Mouse (Mus musculus): ENCODE results near the gene Trip6.

DNA sequence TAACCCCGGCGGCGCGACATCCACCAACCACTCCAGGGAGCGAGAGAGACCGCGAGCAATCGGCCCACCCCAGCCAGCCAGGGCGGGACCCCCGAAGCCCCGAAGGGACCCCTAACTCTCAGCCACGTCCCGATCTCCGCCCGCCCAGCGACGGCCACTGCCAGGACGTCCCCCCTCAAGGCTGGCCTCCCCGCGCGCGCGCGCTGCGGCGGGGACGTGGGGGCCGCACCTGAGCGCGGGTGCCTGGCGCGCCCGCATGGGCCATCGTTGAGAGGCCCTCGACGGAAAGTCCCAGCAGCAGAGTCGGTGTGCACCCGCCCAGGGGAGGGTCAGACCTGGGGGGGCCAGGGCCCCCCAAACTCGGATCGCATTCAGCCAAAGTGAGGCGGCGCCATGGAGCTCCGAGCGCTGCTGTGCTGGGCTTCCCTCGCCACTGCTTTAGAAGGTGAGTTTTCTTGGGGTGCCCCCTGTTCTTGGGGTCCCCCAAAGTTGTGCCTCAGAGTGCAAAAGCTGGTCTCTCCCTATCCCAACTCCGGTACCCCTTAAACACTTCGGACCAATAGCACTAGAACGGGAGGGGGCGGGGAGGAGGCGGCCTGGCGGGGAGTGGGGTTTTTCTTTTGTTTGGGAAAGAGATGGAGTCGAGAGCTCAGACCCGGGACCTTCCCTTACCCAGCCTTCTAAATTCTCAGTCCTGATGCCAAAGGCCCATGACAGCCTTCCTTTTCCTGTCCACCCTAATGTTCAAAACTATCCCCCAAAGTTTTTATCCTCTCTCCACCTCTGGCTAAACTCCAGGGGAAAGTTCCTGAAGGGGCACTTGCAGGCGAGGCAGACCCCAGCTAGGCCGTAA lies 36.2 kb upstream of the Trip6 start:
- no peak for TF ChIP-seq EP300 (IDR thresholded peaks at IDR 0.05; ENCODE audit: low read depth in 1 of 2, low read length in 2 of 2)
- TF ChIP-seq ZKSCAN1 (IDR thresholded peaks at IDR 0.05; ENCODE audit: low read depth, low read length): no peak
- TF ChIP-seq CTCF (IDR thresholded peaks at IDR 0.05 in 2 of 3, conservative IDR thresholded peaks at IDR 0.05 in 1 of 3; ENCODE audit: control insufficient read depth in 1 of 3, insufficient read depth in 1 of 3, low read depth in 2 of 3, low read length in 3 of 3, poor library complexity in 1 of 3, severe bottlenecking in 1 of 3): no peak
- no peak for TF ChIP-seq MAX (IDR thresholded peaks at IDR 0.05; ENCODE audit: low read length)
- TF ChIP-seq MAZ (IDR thresholded peaks at IDR 0.05; ENCODE audit: low read depth, low read length): no peak
- TF ChIP-seq POLR2A (IDR thresholded peaks at IDR 0.05; ENCODE audit: control insufficient read depth in 1 of 2, insufficient read depth in 1 of 2, low read depth in 1 of 2, low read length in 2 of 2, poor library complexity in 1 of 2): no peak
- TF ChIP-seq MXI1 (IDR thresholded peaks at IDR 0.05; ENCODE audit: low read depth, low read length): no peak
- no peak for TF ChIP-seq TAL1 (IDR thresholded peaks at IDR 0.05; ENCODE audit: low read length)
- TF ChIP-seq USF2 (IDR thresholded peaks at IDR 0.05; ENCODE audit: borderline replicate concordance in 1 of 2, insufficient read depth in 1 of 2, low read depth in 1 of 2, low read length in 2 of 2): no peak
- TF ChIP-seq JUND (IDR thresholded peaks at IDR 0.05; ENCODE audit: low read depth, low read length): no peak
- TF ChIP-seq SIN3A (IDR thresholded peaks at IDR 0.05; ENCODE audit: low read length): no peak

All from MEL (cell line).